Mouse (Mus musculus): ENCODE measurements at regions not wholly inside any gene's neighbourhood (a gene's known extent, or its start where the extent isn't known, plus 50 kb on each side); places are given as distances from the start of the nearest gene placed in this dataset.

DNA sequence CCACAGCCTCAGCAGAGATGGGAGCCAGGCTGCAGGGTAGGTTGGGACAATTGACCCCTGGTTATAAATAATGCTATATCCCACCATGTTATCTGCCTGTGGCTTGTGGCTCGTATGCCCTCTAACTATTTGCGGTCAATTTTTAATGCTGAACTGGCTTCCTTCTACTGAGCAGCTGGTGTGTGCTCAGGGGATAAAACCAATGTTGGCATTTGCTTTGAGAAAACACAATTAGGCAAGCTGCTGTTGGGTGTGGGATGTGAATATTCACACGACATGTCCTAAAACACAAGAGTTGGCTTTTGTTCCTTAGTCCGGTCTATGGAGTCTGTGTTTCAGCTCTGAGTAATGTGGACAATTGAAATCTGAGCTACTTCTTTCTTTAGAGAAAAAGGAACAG lies 123.6 kb upstream of the Npvf start:
- in situ Hi-C loops (cut with MboI, MseI) = no loop called here

DNA sequence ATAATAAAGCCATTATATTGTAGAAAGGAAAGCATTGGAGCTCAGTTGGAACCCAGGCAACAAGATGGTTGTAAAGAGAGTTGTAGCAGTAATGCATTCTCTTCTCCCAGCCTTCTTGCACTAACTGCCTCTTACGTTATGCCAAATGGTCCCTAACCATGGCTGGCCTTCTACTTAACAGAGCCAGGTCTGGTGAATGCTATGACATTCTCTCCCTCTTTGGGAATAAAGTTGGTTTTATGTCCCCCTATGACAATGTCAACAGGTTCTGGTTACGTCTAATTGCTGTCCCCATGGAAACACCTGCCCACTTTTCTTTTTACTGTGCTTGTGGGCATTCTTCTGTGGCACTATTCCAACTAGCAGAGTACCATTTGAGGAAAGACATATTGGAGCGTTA lies 126.4 kb upstream of the Npvf start:
- in situ Hi-C loops (cut with MboI, MseI) = no loop called here

DNA sequence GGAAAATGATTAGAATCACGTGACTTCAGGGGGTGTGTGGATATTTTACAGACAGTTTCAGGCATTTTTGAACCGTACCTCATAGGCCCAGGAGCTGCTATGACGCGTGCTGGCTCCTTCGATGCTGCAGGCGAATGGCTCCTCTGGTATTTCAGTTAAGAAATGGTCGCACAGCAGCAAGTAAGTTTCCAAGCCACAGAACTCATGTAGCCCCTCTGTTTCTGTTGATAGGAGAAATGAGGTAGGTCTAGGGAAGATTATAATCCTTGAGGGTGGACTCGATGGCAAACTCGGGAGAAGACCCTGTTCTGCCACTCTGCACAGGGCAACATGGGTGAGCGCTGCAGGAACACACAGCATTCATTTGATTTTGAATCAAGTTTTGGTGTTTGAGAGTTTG lies 127.0 kb upstream of the Npvf start:
- in situ Hi-C loops (cut with MboI, MseI) = no loop called here

DNA sequence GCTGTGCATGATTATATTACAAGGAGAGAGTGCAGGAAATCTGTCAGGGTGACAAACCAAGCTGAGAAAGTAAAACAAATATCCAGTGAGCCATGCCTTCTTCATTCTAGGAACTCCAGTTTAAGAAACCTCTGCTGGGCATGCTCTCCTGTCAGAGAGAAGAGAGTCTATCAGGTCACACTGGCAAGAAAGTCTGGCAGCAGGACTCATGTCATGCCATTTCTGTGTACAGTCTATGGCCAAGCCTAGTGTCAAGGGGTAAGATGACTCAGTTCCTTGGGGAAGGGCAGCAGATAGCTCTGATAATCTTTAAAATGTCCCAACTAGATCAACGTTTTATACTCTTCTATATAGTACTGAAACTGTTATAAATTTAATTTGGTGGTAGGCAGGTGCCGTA lies 128.0 kb upstream of the Npvf start:
- in situ Hi-C loops (cut with MboI, MseI) = no loop called here

DNA sequence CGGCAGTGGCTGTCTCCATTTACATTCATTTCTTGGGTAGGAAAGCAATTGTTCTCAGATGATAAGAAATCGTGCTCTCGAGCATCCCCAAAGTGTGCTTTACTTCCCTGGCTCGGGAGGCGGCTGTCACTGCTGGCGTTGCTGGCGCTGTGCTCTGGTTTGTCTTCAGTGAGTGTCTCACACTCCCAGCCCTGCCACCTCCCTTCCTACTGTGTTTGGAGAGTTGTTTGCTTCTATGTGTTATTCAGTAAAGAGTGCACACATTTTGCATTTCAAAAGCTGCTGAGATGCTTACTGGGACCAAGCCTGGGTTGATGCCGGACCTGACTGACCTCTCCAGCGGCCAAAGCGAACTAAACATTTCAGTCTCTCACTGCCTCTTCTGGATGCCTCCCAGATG lies 129.3 kb upstream of the Npvf start:
- in situ Hi-C loops (cut with MboI, MseI) = no loop called here

DNA sequence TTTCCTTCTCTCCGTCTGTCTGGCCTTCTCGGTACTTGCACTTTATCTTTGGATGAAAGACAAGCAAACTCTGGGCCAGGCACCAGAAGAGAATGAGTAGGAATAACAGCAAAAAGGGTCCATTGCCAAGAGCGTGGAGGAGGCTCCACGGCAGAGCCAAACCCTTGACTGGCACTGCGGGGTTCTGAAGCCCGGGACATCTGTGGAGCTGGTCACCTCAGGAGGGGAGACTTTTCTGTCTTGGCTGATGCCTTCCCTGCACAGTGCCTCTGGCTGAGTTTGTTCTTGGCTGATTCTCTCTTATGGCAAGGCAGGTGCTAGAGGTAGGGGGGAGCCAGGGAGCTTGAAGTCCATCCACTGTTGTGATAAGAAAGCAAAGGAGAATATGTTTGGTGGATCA lies 130.1 kb upstream of the Npvf start:
- in situ Hi-C loops (cut with MboI, MseI) = no loop called here

DNA sequence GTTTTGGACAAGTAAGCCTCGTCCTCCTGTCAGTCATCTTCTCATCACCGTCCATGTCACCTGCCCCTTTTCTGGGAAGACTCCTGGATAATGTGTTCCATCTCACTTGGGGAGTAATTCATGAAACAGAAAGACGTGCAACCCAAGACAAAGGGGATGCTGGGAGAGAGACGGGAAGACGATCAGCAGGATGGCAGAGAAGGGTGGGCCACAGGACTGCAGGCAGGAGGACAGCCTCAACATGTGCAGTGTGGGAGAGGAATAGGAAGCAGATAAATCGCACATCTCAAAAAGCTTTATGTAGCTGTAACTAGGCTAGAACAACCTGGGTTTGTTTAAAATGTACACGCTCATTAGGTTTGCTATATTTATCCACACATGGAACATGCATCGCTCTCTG lies 133.4 kb upstream of the Npvf start:
- in situ Hi-C loops (cut with MboI, MseI) = no loop called here

DNA sequence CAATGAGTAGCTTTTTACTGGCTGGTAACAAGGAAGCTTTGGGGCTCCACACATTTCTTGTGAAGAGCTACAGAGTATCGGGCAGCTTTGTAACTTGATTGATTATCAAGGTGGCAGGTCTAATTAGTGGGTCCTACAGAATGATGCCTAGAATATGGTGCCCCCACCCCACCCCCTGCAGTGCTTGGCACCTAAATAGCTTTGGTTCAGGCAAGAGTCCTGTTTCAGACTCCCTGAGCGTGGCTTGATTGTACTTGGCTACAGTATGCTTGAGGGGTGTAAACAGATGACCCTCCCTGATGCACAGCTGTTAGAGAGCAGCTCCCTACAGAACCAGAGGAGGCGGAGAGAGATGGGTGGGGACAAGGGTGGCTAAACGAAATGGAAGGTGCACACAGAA lies 145.7 kb upstream of the Npvf start:
- in situ Hi-C loops (cut with MboI, MseI) = loop anchor here (5.0 kb wide), 1 partner anchor 123 kb away; no protein-coding TSS in a partner anchor

DNA sequence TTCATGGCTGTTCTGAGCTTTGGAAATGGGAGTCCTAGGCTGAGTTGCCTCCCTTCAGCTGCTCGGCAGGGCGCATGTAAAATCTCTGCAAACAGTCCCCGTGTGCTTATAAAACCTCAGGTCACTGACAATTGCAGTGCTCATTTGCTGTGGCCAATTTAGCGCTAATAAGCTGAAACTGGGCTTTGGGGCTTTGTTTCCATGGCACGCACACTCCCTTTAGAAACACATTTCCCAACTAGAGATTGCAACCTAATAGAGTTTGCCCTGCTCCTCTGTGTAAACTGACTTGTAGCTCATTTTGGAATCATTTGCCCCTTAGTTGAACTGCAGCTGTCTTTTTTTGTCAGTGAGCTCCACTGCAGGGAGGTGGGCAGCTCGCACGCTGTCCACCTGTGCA lies 148.7 kb upstream of the Npvf start:
- in situ Hi-C loops (cut with MboI, MseI) = loop anchor here (5.0 kb wide), 1 partner anchor 126 kb away; no protein-coding TSS in a partner anchor

DNA sequence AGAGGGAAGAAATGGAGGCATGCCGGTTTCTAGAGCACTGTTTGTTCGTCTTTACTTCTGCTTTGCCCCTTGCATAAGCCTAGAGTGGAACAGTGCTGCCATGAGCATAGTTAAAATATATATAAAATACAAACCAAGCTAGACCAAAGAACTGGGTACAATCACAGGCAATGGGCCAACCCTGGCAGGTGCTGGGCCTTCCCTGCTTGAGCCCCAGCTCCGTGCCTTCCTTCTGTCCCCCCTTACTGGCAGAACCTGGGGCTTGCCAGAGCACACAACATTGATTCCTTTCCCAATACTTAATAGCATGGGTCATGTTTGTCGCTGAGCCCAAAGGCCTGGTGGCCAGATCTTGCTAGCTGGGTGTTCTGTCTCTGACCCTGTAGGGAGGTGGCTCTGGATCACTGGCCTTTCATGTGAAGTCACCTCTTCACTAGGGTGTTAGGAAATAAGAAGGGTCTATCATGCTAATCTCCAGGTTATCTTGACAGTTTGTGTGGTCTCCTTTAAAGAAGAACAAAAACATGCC lies 150.3 kb upstream of the Npvf start:
- in situ Hi-C loops (cut with MboI, MseI) = loop anchor here (5.0 kb wide), 2 partner anchors 127 to 133 kb away; no protein-coding TSS in a partner anchor

DNA sequence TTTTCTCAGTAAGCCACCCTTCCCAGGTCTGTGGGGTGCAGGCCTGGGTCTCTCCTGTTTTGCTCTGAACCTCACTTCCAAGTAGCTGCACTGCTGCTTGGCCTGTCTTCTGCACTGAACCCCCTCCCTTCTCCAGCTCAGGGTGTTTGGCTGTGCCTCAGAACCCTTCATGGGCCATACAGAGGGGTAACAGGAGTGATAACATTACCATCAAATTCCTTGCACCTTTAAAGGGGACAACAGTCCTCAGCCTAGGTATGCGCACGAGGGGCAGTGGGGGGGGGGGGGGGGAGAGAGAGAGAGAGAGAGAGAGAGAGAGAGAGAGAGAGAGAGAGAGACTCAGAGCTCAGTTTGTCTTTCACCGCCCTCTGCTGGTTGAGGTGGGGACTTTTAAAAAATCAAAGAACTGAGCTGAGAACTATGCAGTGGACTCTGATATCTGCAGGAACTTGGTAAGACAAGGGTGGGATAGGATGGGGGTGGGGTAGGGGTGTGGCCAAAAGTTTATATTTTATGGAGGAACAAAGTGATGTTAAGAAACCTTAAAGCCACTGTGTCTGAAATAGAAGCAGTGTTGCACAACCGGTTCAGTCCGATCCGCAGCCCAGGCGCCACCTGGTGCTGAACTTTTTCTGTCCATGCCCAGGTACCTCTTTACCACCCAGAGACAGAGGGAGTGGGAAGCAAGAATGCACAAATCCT lies 152.3 kb upstream of the Npvf start:
- in situ Hi-C loops (cut with MboI, MseI) = loop anchor here (5.0 kb wide), 1 partner anchor 131 kb away; no protein-coding TSS in a partner anchor

DNA sequence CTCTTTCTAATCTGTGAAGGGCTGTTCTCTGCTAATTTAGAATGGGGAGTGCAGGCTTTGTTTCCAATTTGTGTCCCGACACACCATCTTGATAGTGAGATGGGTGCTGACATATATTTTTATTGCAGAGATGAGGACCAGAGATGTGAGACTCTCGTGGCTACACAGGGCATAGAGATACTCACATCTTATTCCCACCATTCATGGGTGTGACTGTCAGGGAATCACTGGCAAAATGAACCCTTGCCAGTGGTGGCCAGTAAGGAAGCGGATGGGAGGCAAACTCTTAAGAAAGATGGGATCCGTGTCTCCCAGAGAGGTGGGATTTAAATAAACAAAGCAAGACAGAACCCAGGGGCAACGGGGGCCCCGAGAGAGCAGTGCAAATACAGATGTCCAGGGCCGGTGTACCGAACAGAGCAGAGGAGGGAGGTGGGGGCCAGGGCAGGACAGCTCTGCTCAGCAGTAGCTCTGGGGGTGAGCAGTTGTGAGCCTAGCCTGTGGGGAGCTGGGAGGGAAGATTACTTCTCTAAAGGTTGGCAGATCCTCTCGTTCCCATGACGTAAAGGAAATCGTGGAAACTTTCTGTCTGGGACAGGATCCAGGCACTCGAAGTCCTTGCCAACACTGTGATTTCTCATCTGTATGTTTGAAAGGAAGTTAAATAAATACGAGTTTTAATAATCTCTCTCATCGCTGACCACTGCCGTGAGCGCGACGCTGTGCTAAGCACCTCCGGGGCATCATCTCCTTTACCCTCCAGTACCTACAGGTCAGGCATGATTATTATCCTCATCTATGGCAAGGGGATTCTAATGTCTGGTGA lies 153.2 kb upstream of the Npvf start:
- in situ Hi-C loops (cut with MboI, MseI) = loop anchor here (5.0 kb wide), 1 partner anchor 130 kb away; no protein-coding TSS in a partner anchor

DNA sequence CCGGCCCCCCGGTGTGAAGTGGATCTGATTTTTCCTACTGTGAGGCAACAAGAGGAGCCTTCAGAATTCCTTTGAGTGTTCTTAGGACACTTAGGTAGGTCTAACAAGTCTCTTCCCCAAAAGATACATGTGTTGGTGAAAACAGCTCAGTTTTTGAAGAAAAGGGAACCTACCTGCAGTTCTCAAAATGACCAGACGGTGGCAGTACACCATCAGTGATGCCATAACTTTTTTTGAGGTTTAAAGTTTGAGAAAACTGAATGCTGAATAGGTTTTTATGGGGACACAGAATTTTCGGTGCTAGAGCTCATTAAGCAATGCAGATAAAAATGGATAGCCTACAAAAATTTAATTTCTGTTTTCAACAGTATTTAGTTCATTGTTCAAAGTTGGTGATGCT lies 153.9 kb upstream of the Npvf start:
- in situ Hi-C loops (cut with MboI, MseI) = loop anchor here (5.0 kb wide), 1 partner anchor 129 kb away; no protein-coding TSS in a partner anchor

DNA sequence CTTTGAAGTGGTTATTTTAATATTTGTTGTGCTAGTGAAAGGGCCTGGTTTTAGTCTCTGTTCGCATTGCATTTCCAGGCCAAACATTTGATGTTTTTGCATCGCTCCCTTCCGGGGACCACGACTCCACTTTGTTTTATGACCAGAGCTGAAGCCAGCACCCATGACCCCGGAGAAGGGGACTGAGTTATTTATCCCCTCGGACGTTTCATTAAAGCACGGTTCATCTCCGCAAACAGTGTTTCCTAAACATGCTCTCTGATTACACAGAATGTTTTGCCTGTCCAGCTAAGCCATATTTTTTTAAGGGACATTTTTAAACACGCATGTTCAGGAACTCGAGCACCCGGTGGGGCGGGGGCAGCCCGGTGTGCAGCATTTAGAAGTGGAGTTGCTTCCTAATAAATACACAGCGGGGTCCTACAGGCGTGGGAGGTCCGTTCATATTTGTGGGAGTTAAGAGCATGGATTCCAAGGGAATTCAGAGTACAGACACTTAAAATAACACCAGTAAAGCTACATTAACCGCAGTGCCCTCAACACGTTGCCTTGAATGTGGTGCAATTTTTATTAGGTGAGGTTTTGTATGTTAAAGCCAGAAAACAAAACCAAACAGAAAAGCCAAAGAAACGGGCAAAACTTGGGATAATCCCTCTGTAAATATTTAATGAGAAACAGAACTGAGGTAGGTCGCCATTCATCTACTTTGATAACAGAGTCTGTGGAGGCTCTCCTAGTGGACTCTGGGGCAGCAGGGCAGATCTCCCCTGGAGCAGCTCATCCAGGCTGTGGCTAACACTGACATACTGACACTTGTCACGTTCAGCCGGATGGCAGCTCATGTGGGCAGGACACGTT lies 154.8 kb upstream of the Npvf start:
- in situ Hi-C loops (cut with MboI, MseI) = loop anchor here (5.0 kb wide), 1 partner anchor 128 kb away; no protein-coding TSS in a partner anchor

DNA sequence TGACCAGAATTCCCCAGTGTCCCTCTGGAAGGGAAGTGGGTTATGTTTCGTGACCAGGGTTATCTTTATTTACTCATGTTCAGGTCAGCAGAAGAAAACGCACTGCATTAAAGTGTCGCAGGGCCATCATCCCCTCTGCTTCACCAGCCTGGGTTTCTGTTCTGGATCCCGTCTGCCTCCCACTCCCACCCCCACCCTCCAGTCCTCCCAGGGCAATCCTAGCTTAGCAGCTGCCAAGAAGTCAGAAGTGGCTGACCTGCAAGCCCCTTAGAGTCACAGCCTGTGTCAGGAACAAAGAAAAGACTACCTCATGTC lies 155.4 kb upstream of the Npvf start:
- in situ Hi-C loops (cut with MboI, MseI) = loop anchor here (5.0 kb wide), 1 partner anchor 128 kb away; no protein-coding TSS in a partner anchor

DNA sequence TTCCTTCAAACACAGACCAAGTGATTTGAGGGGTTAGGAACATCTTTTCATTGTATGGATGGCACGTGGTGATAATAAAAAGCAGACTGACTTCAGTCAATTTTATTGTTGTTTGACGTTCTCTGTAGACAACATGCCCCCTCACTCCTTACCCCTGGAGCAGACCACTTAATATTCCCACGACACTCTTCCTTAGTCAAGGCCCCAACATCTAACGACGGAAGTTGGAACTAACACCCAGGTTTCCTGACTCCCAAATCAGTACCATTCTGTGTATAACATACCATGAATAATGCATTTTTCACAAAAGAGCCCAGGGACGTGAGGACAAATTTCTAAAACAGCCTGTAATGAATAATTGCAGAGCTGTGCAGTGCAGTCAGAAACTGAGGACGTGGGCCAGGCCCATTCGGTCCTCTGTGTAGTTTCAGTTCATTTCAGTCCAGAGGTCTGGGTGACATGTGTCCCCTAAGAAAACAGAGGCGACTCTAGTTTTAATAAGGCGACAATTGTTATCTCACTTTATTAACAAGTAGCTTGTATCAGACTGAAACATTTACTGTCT lies 160.8 kb upstream of the Npvf start:
- in situ Hi-C loops (cut with MboI, MseI) = loop anchor here (5.0 kb wide), 4 partner anchors 292 to 612 kb away; no protein-coding TSS in a partner anchor

DNA sequence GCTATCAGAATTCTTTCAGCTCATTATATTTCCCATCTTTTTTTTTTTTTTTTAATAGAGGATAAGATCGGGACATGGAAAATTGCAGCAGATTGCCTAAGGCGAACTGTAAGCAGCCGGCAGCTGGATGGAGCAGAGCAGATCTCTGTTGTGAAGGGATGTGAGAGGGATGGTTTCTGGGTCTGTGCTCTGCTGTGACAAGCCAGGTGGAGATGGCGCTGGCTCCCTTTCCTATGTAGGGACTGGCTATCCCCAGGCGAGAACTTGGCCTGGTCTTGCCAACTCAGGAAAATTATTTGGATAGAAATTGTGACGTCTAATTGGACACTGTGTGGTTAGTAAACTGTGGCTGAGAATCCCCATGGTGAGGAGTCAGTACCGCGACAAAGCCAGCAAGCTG lies 161.3 kb upstream of the Npvf start:
- in situ Hi-C loops (cut with MboI, MseI) = loop anchor here (5.0 kb wide), 3 partner anchors 292 to 612 kb away; no protein-coding TSS in a partner anchor

DNA sequence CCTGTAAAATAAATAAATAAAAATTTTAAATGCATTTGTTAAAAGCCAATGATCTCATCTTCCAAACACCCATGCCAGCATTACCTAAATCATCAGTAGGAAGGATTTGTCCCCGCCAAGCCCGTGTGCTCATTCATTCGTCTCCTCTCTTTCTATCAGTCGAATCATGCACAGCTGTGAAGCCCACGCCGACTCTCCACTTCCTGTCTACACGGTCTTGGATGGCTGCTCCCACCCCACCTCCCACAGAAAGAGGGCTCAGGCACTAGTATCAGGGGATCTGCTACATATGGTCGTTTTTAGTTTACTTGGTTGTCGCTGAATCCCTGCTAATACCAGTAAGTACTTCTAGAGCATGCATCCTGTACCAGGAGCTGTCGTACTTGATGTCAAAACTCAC lies 163.2 kb upstream of the Npvf start:
- in situ Hi-C loops (cut with MboI, MseI) = loop anchor here (5.0 kb wide), 3 partner anchors 290 to 610 kb away; no protein-coding TSS in a partner anchor

DNA sequence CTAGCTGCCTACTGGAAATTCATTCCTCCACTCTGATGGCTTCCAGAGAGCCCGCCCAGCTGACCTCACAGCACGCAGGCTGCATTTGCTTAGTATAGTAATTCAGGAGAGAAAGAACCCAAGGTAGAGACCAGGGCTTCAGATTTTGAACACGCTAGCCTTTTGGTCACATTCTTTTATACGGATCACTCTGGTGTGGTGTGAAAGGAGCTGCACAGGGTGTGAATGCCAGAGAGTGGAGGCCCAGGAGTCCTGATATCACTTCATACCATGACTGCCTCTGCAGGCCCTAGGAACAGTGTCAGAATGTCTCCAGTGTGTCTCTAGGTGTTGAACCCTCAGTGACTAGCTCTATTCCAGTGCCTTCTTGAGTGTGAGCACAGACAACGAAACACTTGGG lies 164.2 kb upstream of the Npvf start:
- in situ Hi-C loops (cut with MboI, MseI) = loop anchor here (5.0 kb wide), 3 partner anchors 289 to 609 kb away; no protein-coding TSS in a partner anchor

DNA sequence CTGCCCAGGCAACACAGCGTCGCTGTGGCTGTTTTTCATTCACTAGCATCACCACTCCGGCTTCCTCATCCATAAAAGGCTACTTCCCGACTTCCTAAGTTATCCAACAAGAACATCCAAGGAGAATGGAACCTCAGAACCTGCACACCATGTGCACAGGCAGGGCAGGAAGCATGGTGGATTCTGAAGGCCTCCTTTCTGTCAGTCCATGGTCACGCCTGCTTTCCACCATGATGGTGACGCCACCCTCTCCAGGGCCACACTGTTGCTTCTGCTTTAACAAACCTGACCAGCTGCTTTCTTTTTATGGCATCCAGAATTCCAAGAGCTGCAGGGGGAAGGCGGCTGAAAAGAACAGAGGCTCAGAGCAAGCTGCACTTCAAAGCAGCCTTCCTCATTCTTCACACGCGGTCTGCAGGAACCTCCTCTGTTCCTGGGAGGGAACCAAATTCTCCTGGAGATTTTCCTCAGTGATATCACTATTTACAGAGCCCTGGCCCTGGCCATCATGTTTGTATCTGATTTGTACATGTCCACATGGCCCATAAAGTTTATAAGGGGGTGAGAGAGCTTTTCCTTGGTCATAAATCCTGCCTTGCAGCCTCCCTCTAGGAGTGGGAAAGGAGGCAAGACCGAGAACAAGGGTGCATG lies 164.8 kb upstream of the Npvf start:
- in situ Hi-C loops (cut with MboI, MseI) = loop anchor here (5.0 kb wide), 3 partner anchors 288 to 608 kb away; no protein-coding TSS in a partner anchor
